Comparison of ENCODE assay signal across 9 mouse cellular contexts in genomic region chr3:55816638-55817375, GRCm38 (mm10). TPM values are rescaled to one million over a fixed set of nuclear protein-coding genes. Genes with fewer than 3 reads are reported as not detected.
DNase-seq lines count a peak whose midpoint lies in the region; ATAC-seq and TF ChIP-seq lines count a peak whose summit lies in the region.
"Had no signal": no experiment of that assay in that cellular context is flagged by ENCODE, and none has a peak within 500 bp of the region (broad histone marks: within the 10 kb centered on the region; RNA-seq: fewer than 3 reads in every experiment).

No protein-coding gene starts in this region.

- H3K27me3 ChIP-seq in heart, adult 2 months (ENCODE audit: control insufficient read depth, insufficient read depth, low read length): no peaks in the 10 kb centered on the region
- H3K27me3 ChIP-seq in midbrain, embryonic 14.5 days (ENCODE audit: control insufficient read depth, insufficient read depth, low read length): no peaks in the 10 kb centered on the region
- no peaks in the 10 kb centered on the region for H3K27me3 ChIP-seq in midbrain, embryonic 10.5 days (ENCODE audit: low read depth, poor library complexity, severe bottlenecking)
- H3K27me3 ChIP-seq in heart, embryonic 15.5 days: no peaks in the 10 kb centered on the region
- H3K27me3 ChIP-seq: liver, embryonic 15.5 days had no signal

- no peak for ATAC-seq in midbrain, embryonic 14.5 days (ENCODE audit: low FRiP score, low TSS enrichment)
- no peak for ATAC-seq in heart, embryonic 15.5 days (replicated peaks; ENCODE audit: insufficient number of reproducible peaks, insufficient read depth, low FRiP score, low read depth)
- ATAC-seq in megakaryocyte-erythroid progenitor cell, adult 5-6 weeks (replicated peaks; ENCODE audit: low FRiP score, low TSS enrichment, poor library complexity, severe bottlenecking): peak; percentile 59

- TF ChIP-seq POLR2A in heart, adult 2 months (IDR thresholded peaks at IDR 0.05; ENCODE audit: insufficient read depth, low read depth, low read length): no peak

- H3K4me1 ChIP-seq in heart, adult 2 months (ENCODE audit: control insufficient read depth, insufficient read depth, low read length): peaks cover 4% of the 10 kb centered on the region
- H3K4me1 ChIP-seq in midbrain, embryonic 14.5 days (ENCODE audit: control insufficient read depth, insufficient read depth, low read length): peaks cover 24% of the 10 kb centered on the region
- no peaks in the 10 kb centered on the region for H3K4me1 ChIP-seq in midbrain, embryonic 10.5 days
- H3K4me1 ChIP-seq in heart, embryonic 15.5 days (replicated peaks): peaks cover 7% of the 10 kb centered on the region
- H3K4me1 ChIP-seq: liver, embryonic 15.5 days had no signal

- no peak overlapping the region for H3K4me3 ChIP-seq in heart, adult 2 months
- H3K4me3 ChIP-seq in midbrain, embryonic 14.5 days (replicated peaks; ENCODE audit: low read depth, low read length): no peak overlapping the region
- no peak overlapping the region for H3K4me3 ChIP-seq in midbrain, embryonic 10.5 days
- H3K4me3 ChIP-seq in heart, embryonic 15.5 days: no peak overlapping the region
- H3K4me3 ChIP-seq: liver, embryonic 15.5 days had no signal

- no peaks in the 10 kb centered on the region for H3K79me2 ChIP-seq in heart, adult 2 months (replicated peaks; ENCODE audit: control insufficient read depth, insufficient read depth, low read length)

- H3K9me3 ChIP-seq in midbrain, embryonic 14.5 days (ENCODE audit: control insufficient read depth, low read length): no peaks in the 10 kb centered on the region
- H3K9me3 ChIP-seq in midbrain, embryonic 10.5 days (replicated peaks): no peaks in the 10 kb centered on the region
- H3K9me3 ChIP-seq in heart, embryonic 15.5 days (replicated peaks): no peaks in the 10 kb centered on the region
- H3K9me3 ChIP-seq: liver, embryonic 15.5 days had no signal

- H3K27ac ChIP-seq in heart, adult 2 months: peak overlapping the region; percentile 42; the same call in 1 of the 2 replicates
- peak overlapping the region; percentile 5 for H3K27ac ChIP-seq in midbrain, embryonic 14.5 days (replicated peaks; ENCODE audit: low read depth, low read length)
- H3K27ac ChIP-seq in midbrain, embryonic 10.5 days (replicated peaks): no peak overlapping the region
- peak overlapping the region; percentile 46 for H3K27ac ChIP-seq in heart, embryonic 15.5 days
- H3K27ac ChIP-seq: liver, embryonic 15.5 days had no signal

- H3K9ac ChIP-seq in heart, adult 2 months (ENCODE audit: low read depth, low read length): no peak overlapping the region
- no peak overlapping the region for H3K9ac ChIP-seq in midbrain, embryonic 14.5 days (replicated peaks; ENCODE audit: low read length)
- no peak overlapping the region for H3K9ac ChIP-seq in heart, embryonic 15.5 days
- H3K9ac ChIP-seq: liver, embryonic 15.5 days had no signal

- TF ChIP-seq EP300 in heart, adult 2 months (IDR thresholded peaks at IDR 0.05; ENCODE audit: insufficient read depth, low read depth, low read length): no peak

- H3K36me3 ChIP-seq in heart, adult 2 months (ENCODE audit: control insufficient read depth, insufficient read depth, low read length): 0 out of 2 replicates have a peak, but pooled peaks cover 2% of the 10 kb centered on the region
- no peaks in the 10 kb centered on the region for H3K36me3 ChIP-seq in midbrain, embryonic 14.5 days (ENCODE audit: control insufficient read depth, insufficient read depth, low read length)
- H3K36me3 ChIP-seq in midbrain, embryonic 10.5 days: peaks cover 3% of the 10 kb centered on the region; the same call in 1 of the 2 replicates
- H3K36me3 ChIP-seq in heart, embryonic 15.5 days: no peaks in the 10 kb centered on the region
- H3K36me3 ChIP-seq: liver, embryonic 15.5 days had no signal

- TF ChIP-seq CTCF in heart, adult 2 months (IDR thresholded peaks at IDR 0.05): no peak

- no peak overlapping the region for H3K4me2 ChIP-seq in midbrain, embryonic 14.5 days (ENCODE audit: low read length)
- no peak overlapping the region for H3K4me2 ChIP-seq in heart, embryonic 15.5 days
- H3K4me2 ChIP-seq: liver, embryonic 15.5 days had no signal

- peak; percentile 14 to 24 for DNase-seq in heart, adult 2 months
- DNase-seq in heart, postnatal 4 days: no peak
- no peak for DNase-seq in midbrain, embryonic 14.5 days
- no peak for DNase-seq in midbrain, embryonic 10.5 days (ENCODE audit: low spot score)
- DNase-seq in left cerebral cortex, postnatal 25 days (ENCODE audit: low spot score in 2 of 2): no peak
- no peak for DNase-seq in left cerebral cortex, adult 18-20 months (ENCODE audit: low spot score in 2 of 2)

- intact Hi-C loops in heart, adult 2 months (cut with DNase I): no loop called here
- intact Hi-C loops in left cerebral cortex, postnatal 25 days (cut with DNase I): no loop called here

- WGBS in heart, adult 2 months: 18% methylated on average over 6 of the region's 6 CpGs
- 86% methylated on average over 6 of the region's 6 CpGs for WGBS in midbrain, embryonic 14.5 days
- WGBS in midbrain, embryonic 10.5 days: 87% methylated on average over 6 of the region's 6 CpGs
- 44% methylated on average over 6 of the region's 6 CpGs for WGBS in heart, embryonic 15.5 days

RNA-seq across cellular contexts. Expression of gene Mab21l1, which starts 34.5 kb away (rescaled TPM):
- total RNA-seq in heart, adult 2 months (2021): under 1 TPM; 0.09 to 0.13 TPM
- 0.09 and 0.16 TPM in 2 replicates for polyA plus RNA-seq in heart, adult 2 months (2012; rRNA removed)
- total RNA-seq in heart, postnatal 4 days (2021): under 1 TPM in 1 of 2 experiments, not detected in 1; 0.14 TPM
- polyA plus RNA-seq in midbrain, embryonic 14.5 days (2014; fragmentation: Nextera tagmentation; extraction: Ambion mirVana): 218 and 237 TPM in 2 replicates
- polyA plus RNA-seq in midbrain, embryonic 10.5 days (2016; fragmentation: Nextera tagmentation; extraction: Ambion mirVana): 33.1 and 47.5 TPM in 2 replicates
- polyA plus RNA-seq in heart, embryonic 15.5 days (2015; fragmentation: Nextera tagmentation; extraction: Ambion mirVana): 0.34 and 0.91 TPM in 2 replicates
- not detected in 2 replicates for total RNA-seq in megakaryocyte-erythroid progenitor cell, adult 5-6 weeks (2014; fragmentation: Nextera tagmentation)
- total RNA-seq in megakaryocyte-erythroid progenitor cell, adult 5-6 weeks (2017): not detected in 2 replicates
- 1 to 10 TPM; 1.1 to 1.8 TPM for total RNA-seq in left cerebral cortex, postnatal 25 days (2021)
- 1 to 10 TPM; 1.8 to 2.1 TPM for total RNA-seq in left cerebral cortex, adult 18-20 months (2021)

Comparison
In these comparisons a context has a peak if more than half of its experiments do, and no peak if none do; other contexts are left out.
1. DNase-seq: peak in heart, adult 2 months (2 of 2); none in heart, postnatal 4 days (single experiment), midbrain, embryonic 14.5 days (single experiment), midbrain, embryonic 10.5 days (single experiment), left cerebral cortex, postnatal 25 days (0 of 2) and left cerebral cortex, adult 18-20 months (0 of 2).